Mouse (Mus musculus) ES-E14 (cell line): ENCODE measurements at regions not wholly inside any gene's neighbourhood (a gene's known extent, or its start where the extent isn't known, plus 50 kb on each side); places are given as distances from the start of the nearest gene placed in this dataset.

Experiments
- DNase-seq: peaks from one replicate; pipeline ENCODE4 v3.0.0-alpha.2; 2013; ENCODE audit warnings: low read depth, low spot score
- H3K27ac ChIP-seq: 2 replicates; pipeline ENCODE4 v1.5.1; 2012; ENCODE audit warnings: low read depth, mild to moderate bottlenecking, low read length, moderate library complexity, mixed read lengths; ENCODE audit not compliant: poor library complexity, insufficient read depth, severe bottlenecking
- H3K36me3 ChIP-seq: 2 replicates; pipeline ENCODE4 v1.6.1; 2012; ENCODE audit warnings: mild to moderate bottlenecking, low read length, moderate library complexity, mixed read lengths; ENCODE audit not compliant: control insufficient read depth, poor library complexity, insufficient read depth, severe bottlenecking
- H3K4me1 ChIP-seq, 2 experiments: fragments of 150-350 bp in 1 of 2; sonication (generic) in 1 of 2; 2 replicates each; pipeline ENCODE4 v1.6.1; 2012; ENCODE audit warnings: low read length in 2 of 2, mild to moderate bottlenecking in 1 of 2, mixed read lengths in 1 of 2; ENCODE audit not compliant: control insufficient read depth in 2 of 2, insufficient read depth in 2 of 2, poor library complexity in 1 of 2
- H3K4me3 ChIP-seq, 2 experiments: fragments of 150-350 bp in 1 of 2; sonication (generic) in 1 of 2; 2 replicates each; pipeline ENCODE4 v1.5.1; 2012; ENCODE audit warnings: low read length in 2 of 2, low read depth in 1 of 2, mild to moderate bottlenecking in 1 of 2, mixed read lengths in 1 of 2; ENCODE audit not compliant: insufficient read depth in 1 of 2, poor library complexity in 1 of 2, severe bottlenecking in 1 of 2
- H3K9ac ChIP-seq: 2 replicates; pipeline ENCODE4 v1.6.1; 2012; ENCODE audit warnings: low read depth, mild to moderate bottlenecking, low read length, mixed read lengths; ENCODE audit not compliant: poor library complexity, insufficient read depth, severe bottlenecking
- H3K9me3 ChIP-seq: fragments of 150-350 bp; sonication (generic); 2 replicates; pipeline ENCODE4 v1.6.1; 2012; ENCODE audit warnings: low read depth, mild to moderate bottlenecking, low read length; ENCODE audit not compliant: control insufficient read depth, insufficient read depth
- CHD2 ChIP-seq: IDR thresholded peaks from 2 replicates; pipeline ENCODE4 v1.6.1; 2014; ENCODE audit warnings: mild to moderate bottlenecking, low read depth, low read length, inconsistent platforms
- HCFC1 ChIP-seq: IDR thresholded peaks from 2 replicates; pipeline ENCODE4 v1.6.1; 2012; ENCODE audit warnings: low read length, inconsistent platforms, borderline replicate concordance; ENCODE audit not compliant: insufficient read depth
- MAFK ChIP-seq: IDR thresholded peaks from 2 replicates; pipeline ENCODE4 v1.6.1; 2014; ENCODE audit warnings: mild to moderate bottlenecking, low read depth, low read length, inconsistent platforms; ENCODE audit not compliant: insufficient read depth
- ZC3H11A ChIP-seq: IDR thresholded peaks from 2 replicates; pipeline ENCODE4 v1.6.1; 2012; ENCODE audit warnings: low read depth, mild to moderate bottlenecking, inconsistent platforms, low read length, borderline replicate concordance
- ZNF384 ChIP-seq: IDR thresholded peaks from 2 replicates; pipeline ENCODE4 v1.6.1; 2012; ENCODE audit warnings: low read depth, low read length, inconsistent platforms
- in situ Hi-C, 2 experiments: fragments of 600-800 bp; cut with MboI; formaldehyde crosslinking; loops; one replicate each; pipeline ENCODE4 v1.15.1; 2025; ENCODE audit warnings: low sequenced_read_pairs in 2 of 2, inconsistent platforms in 1 of 2; ENCODE audit not compliant: unreplicated experiment in 2 of 2

DNA sequence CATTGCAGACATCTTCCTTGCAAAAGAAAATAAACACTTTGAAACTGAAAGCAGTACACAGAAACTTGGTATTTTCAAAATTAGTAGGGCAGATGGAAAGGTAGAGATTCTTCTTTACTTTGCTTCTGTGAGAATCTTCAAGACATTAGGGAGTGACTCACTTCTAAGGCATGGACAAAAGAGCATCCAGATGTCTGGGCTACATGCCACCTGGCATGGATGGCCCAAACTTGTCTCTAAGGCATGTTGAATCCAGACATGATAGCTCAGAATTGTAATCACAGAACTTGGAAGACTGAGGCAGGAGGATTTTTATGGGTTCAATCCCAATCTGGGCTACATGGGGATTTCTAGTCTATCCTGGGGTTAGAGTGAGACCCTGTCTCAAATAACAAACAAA, 58.4 kb downstream of the Ly6f start:
- no peak for DNase-seq
- no peaks in the 10 kb centered on the region for H3K36me3 ChIP-seq
- no peak overlapping the region for H3K9ac ChIP-seq
- TF ChIP-seq CHD2 (no peak), MAFK (no peak), ZNF384 (no peak), ZC3H11A (no peak), HCFC1 (no peak)
- H3K9me3 ChIP-seq = no peaks in the 10 kb centered on the region
- H3K4me1 ChIP-seq = no peaks in the 10 kb centered on the region
- in situ Hi-C loops = no loop called here
- H3K27ac ChIP-seq = no peak overlapping the region
- no peak overlapping the region for H3K4me3 ChIP-seq

DNA sequence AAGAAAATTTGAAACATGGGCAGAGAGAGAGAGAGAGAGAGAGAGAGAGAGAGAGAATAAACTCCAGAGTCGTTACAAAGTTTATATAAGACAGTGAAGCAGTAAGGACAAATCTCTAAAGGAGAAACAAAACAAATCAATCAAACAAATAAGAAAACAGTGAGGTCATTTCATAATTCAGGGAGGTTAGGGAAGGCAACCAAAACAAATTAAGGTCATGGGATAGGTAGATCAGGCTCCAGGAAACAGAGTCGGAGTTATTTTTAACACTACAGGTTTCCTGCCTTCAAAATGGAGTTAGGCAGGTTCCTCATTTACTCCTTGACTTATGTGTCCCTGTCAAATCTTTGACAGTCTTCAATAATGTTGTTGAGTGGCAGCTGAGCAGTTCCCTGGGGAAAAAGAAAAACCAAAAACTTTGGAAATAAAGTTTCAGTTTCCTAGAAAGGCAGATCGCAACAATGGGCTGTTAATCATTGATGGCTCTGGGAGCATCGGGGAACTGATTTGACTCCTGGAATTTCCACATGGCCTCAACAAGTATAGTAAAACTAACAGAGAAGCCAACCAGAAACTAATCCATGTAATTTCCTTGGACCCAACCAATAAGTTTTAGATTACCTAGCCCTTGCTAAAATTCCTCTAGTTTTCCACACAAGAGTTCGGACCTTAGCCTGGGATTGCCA, 88.0 kb downstream of the Ly6f start:
- Histone ChIP-seq H3K36me3 (no peaks in the 10 kb centered on the region), H3K9me3 (no peaks in the 10 kb centered on the region), H3K27ac (no peak overlapping the region), H3K4me1 (no peaks in the 10 kb centered on the region), H3K4me3 (no peak overlapping the region), H3K9ac (no peak overlapping the region)
- no peak for TF ChIP-seq HCFC1
- no peak for TF ChIP-seq MAFK
- no peak for TF ChIP-seq ZNF384
- no peak for TF ChIP-seq CHD2
- no peak for TF ChIP-seq ZC3H11A
- no peak for DNase-seq
- in situ Hi-C loops = no loop called here

- H3K9ac ChIP-seq = no peak overlapping the region
- TF ChIP-seq HCFC1 (no peak), ZNF384 (no peak), ZC3H11A (no peak), MAFK (peak; percentile 68), CHD2 (no peak)
- no peak for DNase-seq
- H3K27ac ChIP-seq = no peak overlapping the region
- in situ Hi-C loops = no loop called here
- H3K4me1 ChIP-seq = 0 out of 4 replicates have a peak, but pooled peaks cover 0 to 2% of the 10 kb centered on the region in 2 experiments
- no peak overlapping the region for H3K4me3 ChIP-seq
- H3K9me3 ChIP-seq = no peaks in the 10 kb centered on the region
- no peaks in the 10 kb centered on the region for H3K36me3 ChIP-seq
Observed at GRCm38 (mm10) chr15:75371618-75372017, 103.4 kb downstream of the Ly6f start.

DNA sequence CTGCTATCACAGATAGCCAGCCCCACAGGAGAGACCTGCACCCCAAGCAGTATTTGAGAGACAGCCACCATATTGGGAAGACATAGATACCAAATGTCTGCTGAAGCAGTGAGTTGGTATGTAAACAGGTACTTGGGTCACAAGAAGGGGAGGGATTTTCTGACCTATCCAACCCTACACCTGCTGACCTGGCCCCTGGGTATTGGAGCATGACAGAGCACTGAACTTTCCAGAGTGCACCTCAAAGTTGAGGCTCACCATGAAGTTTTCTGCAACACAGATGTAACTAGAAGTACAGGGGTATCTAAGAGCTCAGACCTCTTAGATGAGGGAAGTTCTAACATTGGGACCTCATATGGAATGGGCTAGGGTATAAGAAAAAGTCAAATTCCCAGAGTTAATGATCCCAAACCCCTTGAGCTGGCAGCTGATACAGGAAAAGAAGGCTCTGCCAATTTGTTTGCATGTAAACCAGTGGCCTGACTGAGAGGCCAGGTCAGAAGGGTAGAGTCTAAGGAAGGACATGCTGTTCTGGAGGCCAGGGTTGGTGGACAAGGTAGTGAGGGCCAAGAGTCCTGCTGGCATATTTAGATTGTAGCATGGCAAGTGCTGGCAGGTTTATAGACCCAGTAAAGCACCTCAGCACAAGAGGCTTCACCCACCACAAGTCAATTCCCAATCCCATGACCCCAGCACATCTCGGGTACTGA, 108.3 kb downstream of the Ly6f start:
- in situ Hi-C loops = no loop called here

More for the DNA sequence above, 108.3 kb downstream of the Ly6f start:
- no peak for DNase-seq
- Histone ChIP-seq H3K9me3 (no peaks in the 10 kb centered on the region), H3K9ac (no peak overlapping the region), H3K4me1 (no peaks in the 10 kb centered on the region), H3K27ac (no peak overlapping the region), H3K36me3 (no peaks in the 10 kb centered on the region), H3K4me3 (no peak overlapping the region)
- TF ChIP-seq MAFK = no peak
- no peak for TF ChIP-seq CHD2
- no peak for TF ChIP-seq HCFC1
- TF ChIP-seq ZNF384 = no peak
- no peak for TF ChIP-seq ZC3H11A
